Mouse (Mus musculus) small intestine, adult 2 months (tissue): ENCODE measurements at regions not wholly inside any gene's neighbourhood (a gene's known extent, or its start where the extent isn't known, plus 50 kb on each side); places are given as distances from the start of the nearest gene placed in this dataset.

Experiments
- CTCF ChIP-seq: fragments of 200-500 bp; IDR thresholded peaks from 2 replicates; pipeline ENCODE4 v1.5.1; 2012; ENCODE audit warnings: low read depth, mild to moderate bottlenecking, control low read depth, inconsistent platforms, low read length, moderate library complexity, mixed read lengths; ENCODE audit not compliant: insufficient replicate concordance, insufficient read length; ENCODE audit errors: extremely low read depth
- POLR2A ChIP-seq: fragments of 200-500 bp; IDR thresholded peaks from 2 replicates; pipeline ENCODE4 v1.6.1; 2012; ENCODE audit warnings: low read depth, mild to moderate bottlenecking, control low read depth, inconsistent platforms, low read length, moderate library complexity

GRCm38 (mm10) chr6:22424161-22424807 is 68.2 kb upstream of the Fam3c start:
- TF ChIP-seq POLR2A (no peak), CTCF (no peak)
